Mouse (Mus musculus): ENCODE data around the gene Pcbd1.

- no peak for TF ChIP-seq POLR2A (IDR thresholded peaks at IDR 0.05; ENCODE audit: control insufficient read depth, low read depth, low read length)
- no peak for TF ChIP-seq CTCF (IDR thresholded peaks at IDR 0.05; ENCODE audit: control insufficient read depth, insufficient read depth, insufficient replicate concordance, low read depth, low read length)
Measured at GRCm38 (mm10) chr10:61059543-61060110, 29.5 kb upstream of the Pcbd1 start.

Measured in testis, adult 2 months (tissue).